Mouse (Mus musculus) neural tube, embryonic 12.5 days (tissue): Measurements from ENCODE around the gene Cilp. TPM values are rescaled to one million over a fixed set of nuclear protein-coding genes. Genes with fewer than 3 reads are reported as not detected.
"Not testable (repeated sequence)": the region's sequence is repeated elsewhere in the genome, so short reads cannot be mapped to it uniquely, and the experiment has no call there.

ENCODE experiments used
- ATAC-seq: fragments of 200-750 bp; cut with Nextera tagmentation; 2 replicates; pipeline ENCODE4 v1.8.0; 2017; ENCODE audit warnings: low read depth, mild to moderate bottlenecking, moderate TSS enrichment, moderate library complexity; ENCODE audit not compliant: low FRiP score
- H3K27ac ChIP-seq: fragments of 300-500 bp; sonication (generic); 2 replicates; pipeline ENCODE4 v1.5.1; 2016
- H3K27me3 ChIP-seq: fragments of 300-500 bp; sonication (generic); replicated peaks from 2 replicates; pipeline ENCODE4 v1.6.1; 2016; ENCODE audit warnings: mild to moderate bottlenecking
- H3K36me3 ChIP-seq: fragments of 300-500 bp; sonication (generic); 2 replicates; pipeline ENCODE4 v1.6.1; 2016; ENCODE audit warnings: mild to moderate bottlenecking
- H3K4me1 ChIP-seq: fragments of 300-500 bp; sonication (generic); 2 replicates; pipeline ENCODE4 v1.6.1; 2016
- H3K4me2 ChIP-seq: fragments of 300-500 bp; sonication (generic); replicated peaks from 2 replicates; pipeline ENCODE4 v1.6.1; 2016; ENCODE audit warnings: mild to moderate bottlenecking
- H3K4me3 ChIP-seq: fragments of 300-500 bp; sonication (generic); 2 replicates; pipeline ENCODE4 v1.5.1; 2016
- H3K9ac ChIP-seq: fragments of 300-500 bp; sonication (generic); 2 replicates; pipeline ENCODE4 v1.6.1; 2016; ENCODE audit warnings: mild to moderate bottlenecking
- H3K9me3 ChIP-seq: fragments of 300-500 bp; sonication (generic); 2 replicates; pipeline ENCODE4 v1.6.1; 2016; ENCODE audit warnings: mild to moderate bottlenecking
- WGBS: fragments of 180-500 bp; shearing (Covaris S2); methylation state at CpG from one replicate; pipeline ENCODE4 v1.1.7; 2016; 5-methylcytosine and 5-hydroxymethylcytosine counted together
- polyA plus RNA-seq: library from polyadenylated mRNA; unstranded; fragments of >200 nt; fragmentation: Nextera tagmentation; extraction: Ambion mirVana; gene quantifications from 2 replicates; pipeline ENCODE4 v1.2.1, GENCODE M21; 2016

The Cilp gene
- polyA plus RNA-seq, 1 experiment from 2014 or later: 0.33 TPM

GRCm38 (mm10) chr9:65288252-65288651 is 23.3 kb downstream of the Cilp start:
- not testable (repeated sequence) for H3K9me3 ChIP-seq, ATAC-seq, H3K27ac ChIP-seq, H3K9ac ChIP-seq, H3K4me1 ChIP-seq, H3K4me3 ChIP-seq, H3K4me2 ChIP-seq, H3K36me3 ChIP-seq, H3K27me3 ChIP-seq
- WGBS: 85% methylated on average over 5 of the region's 5 CpGs

GRCm38 (mm10) chr9:65289988-65290387 is 25.0 kb downstream of the Cilp start:
- no peaks in the 10 kb centered on the region for H3K9me3 ChIP-seq
- H3K27me3 ChIP-seq: no peaks in the 10 kb centered on the region
- peaks cover 9% of the 10 kb centered on the region for H3K4me1 ChIP-seq
- H3K4me3 ChIP-seq: no peak overlapping the region
- ATAC-seq: no peak
- no peaks in the 10 kb centered on the region for H3K36me3 ChIP-seq
- H3K9ac ChIP-seq: no peak overlapping the region
- 97% methylated on average over 4 of the region's 4 CpGs for WGBS
- H3K27ac ChIP-seq: no peak overlapping the region
- H3K4me2 ChIP-seq: no peak overlapping the region

- Histone ChIP-seq H3K4me3 (no peak overlapping the region), H3K9ac (no peak overlapping the region)
- WGBS: 96% methylated on average over 3 of the region's 3 CpGs
These were observed 27.4 kb downstream of the Cilp start for GRCm38 (mm10) chr9:65292421-65292820.

GRCm38 (mm10) chr9:65293119-65293518 is 28.1 kb downstream of the Cilp start:
- Histone ChIP-seq H3K27ac (no peak overlapping the region), H3K36me3 (peaks cover 4% of the 10 kb centered on the region; the same call in 1 of the 2 replicates), H3K9me3 (no peaks in the 10 kb centered on the region), H3K4me3 (peak overlapping the region; percentile 94), H3K27me3 (no peaks in the 10 kb centered on the region), H3K4me2 (peak overlapping the region; percentile 89), H3K9ac (peak overlapping the region; percentile 55; the same call in 1 of the 2 replicates), H3K4me1 (peaks cover 14% of the 10 kb centered on the region)
- WGBS: 40% methylated on average over 5 of the region's 5 CpGs
- no peak for ATAC-seq

More at GRCm38 (mm10) chr9:65292421-65292820, 27.4 kb downstream of the Cilp start:
- Histone ChIP-seq H3K9me3 (no peaks in the 10 kb centered on the region), H3K27ac (no peak overlapping the region), H3K4me2 (no peak overlapping the region), H3K27me3 (no peaks in the 10 kb centered on the region), H3K36me3 (peaks cover 4% of the 10 kb centered on the region; the same call in 1 of the 2 replicates), H3K4me1 (peaks cover 14% of the 10 kb centered on the region)
- no peak for ATAC-seq

GRCm38 (mm10) chr9:65293580-65293972 is 28.6 kb downstream of the Cilp start:
- Histone ChIP-seq H3K4me2 (peak overlapping the region; percentile 89), H3K4me3 (peak overlapping the region; percentile 94), H3K9me3 (no peaks in the 10 kb centered on the region), H3K4me1 (peaks cover 14% of the 10 kb centered on the region), H3K27ac (no peak overlapping the region), H3K9ac (peak overlapping the region; percentile 55), H3K36me3 (peaks cover 4% of the 10 kb centered on the region; the same call in 1 of the 2 replicates), H3K27me3 (no peaks in the 10 kb centered on the region)
- WGBS: 1% methylated on average over 9 of the region's 9 CpGs
- 0 out of 2 replicates have a peak, but pooled peaks have one; percentile 19 for ATAC-seq

GRCm38 (mm10) chr9:65293973-65294715 is 29.2 kb downstream of the Cilp start, which contains the start of gene Clpx:
TSS of gene Clpx (plus strand) at chr9:65294260.
- peak within 1 kb of the TSS; percentile 27; the same call in 1 of the 2 replicates for H3K27ac ChIP-seq
- peak within 1 kb of the TSS; percentile 94 for H3K4me3 ChIP-seq
- H3K27me3 ChIP-seq: no peaks in the 10 kb centered on the region
- peaks cover 4% of the 10 kb centered on the region; the same call in 1 of the 2 replicates for H3K36me3 ChIP-seq
- under 1% methylated on average over 71 of the region's 71 CpGs for WGBS
- no peaks in the 10 kb centered on the region for H3K9me3 ChIP-seq
- H3K4me1 ChIP-seq: peaks cover 14% of the 10 kb centered on the region
- peak within 1 kb of the TSS; percentile 78 for H3K9ac ChIP-seq
- peak within 1 kb of the TSS; percentile 89 for H3K4me2 ChIP-seq
- ATAC-seq: peak; percentile 95

GRCm38 (mm10) chr9:65294716-65295378 is 29.9 kb downstream of the Cilp start:
- 4% methylated on average over 28 of the region's 28 CpGs for WGBS
- Histone ChIP-seq H3K4me3 (peak overlapping the region; percentile 94), H3K9me3 (no peaks in the 10 kb centered on the region), H3K9ac (peak overlapping the region; percentile 78), H3K36me3 (peaks cover 7% of the 10 kb centered on the region), H3K27me3 (no peaks in the 10 kb centered on the region), H3K27ac (no peak overlapping the region), H3K4me1 (peaks cover 14% of the 10 kb centered on the region), H3K4me2 (peak overlapping the region; percentile 89)
- no peak; the same call in 1 of the 2 replicates for ATAC-seq

- no peaks in the 10 kb centered on the region for H3K9me3 ChIP-seq
- no peak overlapping the region for H3K27ac ChIP-seq
- H3K4me2 ChIP-seq: no peak overlapping the region
- ATAC-seq: no peak
- peaks cover 23% of the 10 kb centered on the region for H3K36me3 ChIP-seq
- no peaks in the 10 kb centered on the region for H3K27me3 ChIP-seq
- H3K9ac ChIP-seq: no peak overlapping the region
- peaks cover 14% of the 10 kb centered on the region for H3K4me1 ChIP-seq
- H3K4me3 ChIP-seq: no peak overlapping the region
- 97% methylated on average over 2 of the region's 2 CpGs for WGBS
These were observed 32.1 kb downstream of the Cilp start for GRCm38 (mm10) chr9:65297056-65297455.

GRCm38 (mm10) chr9:65298761-65299160 is 33.8 kb downstream of the Cilp start:
- no peak for ATAC-seq
- H3K4me2 ChIP-seq: no peak overlapping the region
- H3K4me1 ChIP-seq: peaks cover 7% of the 10 kb centered on the region; the same call in 1 of the 2 replicates
- no peak overlapping the region for H3K4me3 ChIP-seq
- H3K27ac ChIP-seq: no peak overlapping the region
- H3K9ac ChIP-seq: no peak overlapping the region
- peaks cover 38% of the 10 kb centered on the region for H3K36me3 ChIP-seq
- 89% methylated on average over 3 of the region's 3 CpGs for WGBS
- no peaks in the 10 kb centered on the region for H3K27me3 ChIP-seq
- H3K9me3 ChIP-seq: no peaks in the 10 kb centered on the region

GRCm38 (mm10) chr9:65299650-65300049 is 34.7 kb downstream of the Cilp start:
- Histone ChIP-seq H3K9ac (no peak overlapping the region), H3K4me3 (no peak overlapping the region), H3K4me2 (no peak overlapping the region), H3K27me3 (no peaks in the 10 kb centered on the region), H3K36me3 (peaks cover 41% of the 10 kb centered on the region), H3K27ac (no peak overlapping the region), H3K9me3 (no peaks in the 10 kb centered on the region), H3K4me1 (peaks cover 7% of the 10 kb centered on the region; the same call in 1 of the 2 replicates)
- no peak for ATAC-seq
- 96% methylated on average over 7 of the region's 7 CpGs for WGBS

GRCm38 (mm10) chr9:65302327-65302983 is 37.5 kb downstream of the Cilp start:
- Histone ChIP-seq H3K9me3 (no peaks in the 10 kb centered on the region), H3K9ac (no peak overlapping the region), H3K4me2 (no peak overlapping the region), H3K36me3 (peaks cover 55% of the 10 kb centered on the region), H3K4me3 (no peak overlapping the region), H3K27me3 (no peaks in the 10 kb centered on the region), H3K27ac (no peak overlapping the region), H3K4me1 (no peaks in the 10 kb centered on the region)
- no peak for ATAC-seq
- WGBS: 97% methylated on average over 4 of the region's 4 CpGs

GRCm38 (mm10) chr9:65303586-65303985 is 38.6 kb downstream of the Cilp start:
- no peaks in the 10 kb centered on the region for H3K27me3 ChIP-seq
- H3K36me3 ChIP-seq: peaks cover 65% of the 10 kb centered on the region
- H3K9ac ChIP-seq: no peak overlapping the region
- H3K4me1 ChIP-seq: no peaks in the 10 kb centered on the region
- no peak overlapping the region for H3K4me3 ChIP-seq
- H3K27ac ChIP-seq: no peak overlapping the region
- no peak for ATAC-seq
- 93% methylated on average over 4 of the region's 4 CpGs for WGBS
- H3K4me2 ChIP-seq: no peak overlapping the region
- H3K9me3 ChIP-seq: no peaks in the 10 kb centered on the region
